8 mouse cellular contexts compared by ENCODE assay signal in genomic region chr12:82171591-82171990, GRCm38 (mm10). TPM values are rescaled to one million over a fixed set of nuclear protein-coding genes. Genes with fewer than 3 reads are reported as not detected.
A peak's percentile ranks its signal among the peaks of the same experiment; 100 is the strongest.
DNase-seq lines count a peak whose midpoint lies in the region; ATAC-seq lines count a peak whose summit lies in the region.

No protein-coding gene starts in this region.

- no peak for ATAC-seq in cerebellum, adult (ENCODE audit: insufficient number of reproducible peaks, low FRiP score, low TSS enrichment)
- no peak for ATAC-seq in forebrain, embryonic 16.5 days
- no peak for ATAC-seq in intestine, embryonic 14.5 days (replicated peaks; ENCODE audit: low FRiP score, low TSS enrichment, low read depth)
- ATAC-seq in limb, embryonic 11.5 days (ENCODE audit: insufficient number of reproducible peaks, low FRiP score, low TSS enrichment, low read depth): no peak
- no peak for ATAC-seq in midbrain, embryonic 13.5 days

- peak overlapping the region; percentile 8; the same call in 1 of the 2 replicates for H3K9ac ChIP-seq in forebrain, embryonic 16.5 days (replicated peaks; ENCODE audit: low read depth, low read length)
- H3K9ac ChIP-seq in intestine, embryonic 14.5 days (ENCODE audit: low read length): 0 out of 2 replicates have a peak overlapping the region, but pooled peaks have one; percentile 20
- H3K9ac ChIP-seq in limb, embryonic 11.5 days (ENCODE audit: low read length): no peak overlapping the region
- no peak overlapping the region for H3K9ac ChIP-seq in midbrain, embryonic 13.5 days (replicated peaks)

- DNase-seq in cerebellum, adult 11 months: peak; percentile 21
- DNase-seq in cerebellum, adult 11-12 months: peak; percentile 41
- DNase-seq in intestine, embryonic 14.5 days (ENCODE audit: low spot score): peak; percentile 56
- peak; percentile 52 for DNase-seq in limb, embryonic 11.5 days (ENCODE audit: low spot score)
- peak; percentile 46 for DNase-seq in thymus, postnatal 4 days

- peak overlapping the region; percentile 80 for H3K4me2 ChIP-seq in forebrain, embryonic 16.5 days (ENCODE audit: low read length)
- peak overlapping the region; percentile 75 for H3K4me2 ChIP-seq in intestine, embryonic 14.5 days (ENCODE audit: low read length)
- peak overlapping the region; percentile 69; the same call in 1 of the 2 replicates for H3K4me2 ChIP-seq in limb, embryonic 11.5 days (ENCODE audit: low read depth, severe bottlenecking)
- H3K4me2 ChIP-seq in midbrain, embryonic 13.5 days (replicated peaks): peak overlapping the region; percentile 96

- 15% methylated on average over 10 of the region's 10 CpGs for WGBS in forebrain, embryonic 16.5 days
- WGBS in intestine, embryonic 14.5 days: 25% methylated on average over 10 of the region's 10 CpGs
- 25% methylated on average over 10 of the region's 10 CpGs for WGBS in limb, embryonic 11.5 days
- WGBS in midbrain, embryonic 13.5 days: 24% methylated on average over 10 of the region's 10 CpGs

- H3K4me1 ChIP-seq in forebrain, embryonic 16.5 days (replicated peaks; ENCODE audit: control insufficient read depth, insufficient read depth, low read length): peaks cover 29% of the 10 kb centered on the region
- peaks cover 25% of the 10 kb centered on the region for H3K4me1 ChIP-seq in intestine, embryonic 14.5 days (replicated peaks; ENCODE audit: control insufficient read depth, insufficient read depth, low read length)
- H3K4me1 ChIP-seq in limb, embryonic 11.5 days (ENCODE audit: control insufficient read depth, insufficient read depth, low read length): peaks cover 7% of the 10 kb centered on the region; the same call in 1 of the 2 replicates
- H3K4me1 ChIP-seq in midbrain, embryonic 13.5 days (replicated peaks): peaks cover 29% of the 10 kb centered on the region

- no peaks in the 10 kb centered on the region for H3K27me3 ChIP-seq in forebrain, embryonic 16.5 days (replicated peaks; ENCODE audit: control insufficient read depth, insufficient read depth, low read length)
- H3K27me3 ChIP-seq in intestine, embryonic 14.5 days (replicated peaks; ENCODE audit: control insufficient read depth, insufficient read depth, low read length): no peaks in the 10 kb centered on the region
- no peaks in the 10 kb centered on the region for H3K27me3 ChIP-seq in limb, embryonic 11.5 days (ENCODE audit: control insufficient read depth, insufficient read depth, low read length)
- 0 out of 2 replicates have a peak, but pooled peaks cover 4% of the 10 kb centered on the region for H3K27me3 ChIP-seq in midbrain, embryonic 13.5 days

- no peaks in the 10 kb centered on the region for H3K36me3 ChIP-seq in forebrain, embryonic 16.5 days (ENCODE audit: control insufficient read depth, insufficient read depth)
- no peaks in the 10 kb centered on the region for H3K36me3 ChIP-seq in intestine, embryonic 14.5 days (ENCODE audit: control insufficient read depth, insufficient read depth, low read length)
- no peaks in the 10 kb centered on the region for H3K36me3 ChIP-seq in limb, embryonic 11.5 days (ENCODE audit: control insufficient read depth, insufficient read depth, low read length)
- no peaks in the 10 kb centered on the region for H3K36me3 ChIP-seq in midbrain, embryonic 13.5 days

- H3K9me3 ChIP-seq in forebrain, embryonic 16.5 days (ENCODE audit: control insufficient read depth, low read length): no peaks in the 10 kb centered on the region
- no peaks in the 10 kb centered on the region for H3K9me3 ChIP-seq in intestine, embryonic 14.5 days (ENCODE audit: control insufficient read depth, low read length)
- H3K9me3 ChIP-seq in limb, embryonic 11.5 days (ENCODE audit: control insufficient read depth, low read length): no peaks in the 10 kb centered on the region
- no peaks in the 10 kb centered on the region for H3K9me3 ChIP-seq in midbrain, embryonic 13.5 days

- peak overlapping the region; percentile 66 for H3K4me3 ChIP-seq in forebrain, embryonic 16.5 days (replicated peaks; ENCODE audit: low read length)
- peak overlapping the region; percentile 74 for H3K4me3 ChIP-seq in intestine, embryonic 14.5 days (ENCODE audit: low read depth, low read length)
- H3K4me3 ChIP-seq in limb, embryonic 11.5 days (ENCODE audit: low read depth, low read length): no peak overlapping the region; the same call in 1 of the 2 replicates
- peak overlapping the region; percentile 87 for H3K4me3 ChIP-seq in midbrain, embryonic 13.5 days (replicated peaks)

- no peak overlapping the region for H3K27ac ChIP-seq in forebrain, embryonic 16.5 days (ENCODE audit: low read length)
- no peak overlapping the region for H3K27ac ChIP-seq in intestine, embryonic 14.5 days (ENCODE audit: low read depth)
- no peak overlapping the region for H3K27ac ChIP-seq in limb, embryonic 11.5 days (replicated peaks; ENCODE audit: low read depth, low read length)
- no peak overlapping the region for H3K27ac ChIP-seq in midbrain, embryonic 13.5 days

RNA-seq across cellular contexts. Expression of gene Sipa1l1, which starts 2.5 kb away (rescaled TPM):
- polyA plus RNA-seq in forebrain, embryonic 16.5 days (2015; fragmentation: Nextera tagmentation; extraction: Ambion mirVana): 24.0 and 26.8 TPM in 2 replicates
- 41.6 and 43.0 TPM in 2 replicates for polyA plus RNA-seq in intestine, embryonic 14.5 days (2014; fragmentation: Nextera tagmentation; extraction: Ambion mirVana)
- polyA plus RNA-seq in limb, embryonic 11.5 days (2014; fragmentation: Nextera tagmentation; extraction: Ambion mirVana): 32.5 and 35.9 TPM in 2 replicates
- 14.3 and 15.7 TPM in 2 replicates for polyA plus RNA-seq in midbrain, embryonic 13.5 days (2015; fragmentation: Nextera tagmentation; extraction: Ambion mirVana)

Comparison
In these comparisons a context has a peak if more than half of its experiments do, and no peak if none do; other contexts are left out.
1. H3K9ac ChIP-seq: peak in forebrain, embryonic 16.5 days (single experiment) and intestine, embryonic 14.5 days (single experiment); none in limb, embryonic 11.5 days (single experiment) and midbrain, embryonic 13.5 days (single experiment).
2. Peak in every context shown above with its lines, with median percentiles within 50 percentile points of each other: DNase-seq and H3K4me2 ChIP-seq.